Mouse (Mus musculus): ENCODE results near the gene Klhl3.

Klhl3 gene

GRCm38 (mm10) chr13:57959806-57960205, 153.6 kb downstream of the Klhl3 start:
- DNase-seq (ENCODE audit: low spot score), result no peak

Data from testis, postnatal 14 days (tissue).